Mouse (Mus musculus) megakaryocyte-erythroid progenitor cell, adult 5 weeks (primary cell): Measurements from ENCODE around the gene Dab1. TPM values are rescaled to one million over a fixed set of nuclear protein-coding genes. Genes with fewer than 3 reads are reported as not detected.

Experiments used
- polyA plus RNA-seq: library from polyadenylated mRNA; stranded (reverse); fragments of >175 nt; gene quantifications from 2 replicates; pipeline ENCODE4 v1.2.3, GENCODE M21; 2012

Gene Dab1
- not detected in 2 replicates for polyA plus RNA-seq

GRCm38 (mm10) chr4:103619321-103619945, at the start of gene Dab1:
Gene Dab1 (plus strand): TSS chr4:103619359.

GRCm38 (mm10) chr4:104766065-104766464, 1146.9 kb downstream of the Dab1 start, which contains the start of gene C8b:
Gene C8b (plus strand): TSS chr4:104766317.

